ENCODE assay signal across 14 mouse cellular contexts in the genomic region with DNA sequence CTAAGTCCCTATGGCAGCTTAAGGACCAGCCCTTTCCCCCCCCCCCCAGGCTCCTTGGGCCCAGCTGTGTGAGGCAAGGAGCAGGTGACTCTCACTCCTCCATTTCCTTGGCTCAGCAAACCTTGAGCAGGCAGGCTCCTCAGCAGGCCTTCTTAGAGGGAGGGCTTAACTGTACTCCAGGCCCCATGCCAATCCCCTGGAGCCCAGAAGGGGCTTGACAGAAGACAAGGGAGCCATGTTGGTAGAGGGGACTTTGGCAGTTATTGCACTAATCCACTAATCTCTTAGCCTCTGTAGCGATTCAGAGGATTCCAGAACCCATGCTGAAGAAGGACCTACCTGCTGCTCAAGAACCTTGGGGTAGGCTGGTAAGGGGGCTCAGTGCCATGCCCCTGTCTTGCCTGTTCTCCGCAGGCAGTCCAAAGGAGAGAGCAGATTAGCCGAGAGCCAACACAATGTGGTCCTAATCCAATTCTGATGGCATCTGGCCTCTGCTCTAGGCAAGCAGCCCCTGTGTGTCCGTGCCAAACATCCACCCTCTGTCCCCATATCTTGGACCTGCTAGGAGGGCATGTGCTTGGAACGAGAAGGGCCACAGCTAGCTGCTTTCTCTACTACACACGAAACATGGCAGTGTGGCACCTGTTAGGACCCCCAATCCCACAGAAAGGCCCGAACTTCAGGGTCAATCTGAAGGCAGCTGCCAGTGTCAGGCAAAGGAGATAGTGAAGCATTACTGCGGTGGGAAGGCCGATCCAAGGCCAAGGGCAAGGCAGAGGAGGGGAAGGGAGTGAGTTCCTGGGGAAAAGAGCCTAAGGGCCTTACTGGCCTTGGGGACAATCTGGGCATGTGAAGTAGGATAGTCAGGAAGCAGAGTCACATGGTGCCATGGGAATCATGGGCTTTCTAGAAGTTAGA. TPM values are rescaled to one million over a fixed set of nuclear protein-coding genes. Genes with fewer than 3 reads are reported as not detected.
DNase-seq lines count a peak whose midpoint lies in the region; ATAC-seq and TF ChIP-seq lines count a peak whose summit lies in the region.
"Had no signal": no experiment of that assay in that cellular context is flagged by ENCODE, and none has a peak within 500 bp of the region (broad histone marks: within the 10 kb centered on the region; RNA-seq: fewer than 3 reads in every experiment).

No protein-coding gene starts in this region.

- H3K4me3 ChIP-seq in hindbrain, embryonic 15.5 days: no peak overlapping the region
- no peak overlapping the region for H3K4me3 ChIP-seq in hindbrain, embryonic 10.5 days
- H3K4me3 ChIP-seq in hindbrain, postnatal 0 days (ENCODE audit: low read length): no peak overlapping the region
- H3K4me3 ChIP-seq: erythroblast, embryonic 14.5 days had no signal

- H3K36me3 ChIP-seq in hindbrain, embryonic 15.5 days: no peaks in the 10 kb centered on the region
- no peaks in the 10 kb centered on the region for H3K36me3 ChIP-seq in hindbrain, embryonic 10.5 days
- H3K36me3 ChIP-seq in hindbrain, postnatal 0 days (ENCODE audit: insufficient read depth, low read length): no peaks in the 10 kb centered on the region

- no peaks in the 10 kb centered on the region for H3K9me3 ChIP-seq in hindbrain, embryonic 15.5 days
- no peaks in the 10 kb centered on the region for H3K9me3 ChIP-seq in hindbrain, embryonic 10.5 days
- no peaks in the 10 kb centered on the region for H3K9me3 ChIP-seq in hindbrain, postnatal 0 days (ENCODE audit: low read length)

- no peak overlapping the region for H3K4me2 ChIP-seq in hindbrain, embryonic 15.5 days
- H3K4me2 ChIP-seq in hindbrain, postnatal 0 days (ENCODE audit: low read depth, low read length): no peak overlapping the region

- no peak overlapping the region for H3K27ac ChIP-seq in hindbrain, embryonic 15.5 days (replicated peaks)
- H3K27ac ChIP-seq in hindbrain, embryonic 10.5 days: no peak overlapping the region
- H3K27ac ChIP-seq in hindbrain, postnatal 0 days: 0 out of 2 replicates have a peak overlapping the region, but pooled peaks have one; percentile 7
- H3K27ac ChIP-seq: liver, embryonic 14.5 days; macrophage had no signal

- DNase-seq in adrenal gland, adult 2 months: peak; percentile 30
- DNase-seq in adrenal gland, adult 18-20 months (ENCODE audit: low spot score in 2 of 2): no peak
- no peak for DNase-seq in hindbrain, embryonic 10.5 days (ENCODE audit: low spot score)
- peak; percentile 81 for DNase-seq in brain, embryonic 14.5 days (ENCODE audit: low read depth)
- peak; percentile 41 for DNase-seq in hindbrain, postnatal 0 days (ENCODE audit: low spot score)
- no peak for DNase-seq in urinary bladder, postnatal 25 days (ENCODE audit: low spot score)
- DNase-seq: heart, postnatal 36 days; layer of hippocampus, postnatal 36 days; thymus, adult 18-20 months had no signal

- no peak for TF ChIP-seq POLR2A in brain, embryonic 14.5 days (IDR thresholded peaks at IDR 0.05; ENCODE audit: borderline replicate concordance, extremely low read depth, insufficient read depth, insufficient read length, poor library complexity, severe bottlenecking)

- peak; percentile 67 for ATAC-seq in hindbrain, embryonic 15.5 days (ENCODE audit: low FRiP score, low read depth)
- ATAC-seq in hindbrain, postnatal 0 days: peak; percentile 33
- no peak for ATAC-seq in granulocyte monocyte progenitor cell, adult 5-6 weeks (replicated peaks; ENCODE audit: poor library complexity, severe bottlenecking)

- TF ChIP-seq CTCF in brain, embryonic 14.5 days (IDR thresholded peaks at IDR 0.05; ENCODE audit: borderline replicate concordance, extremely low read depth, insufficient read depth, insufficient read length): no peak
- TF ChIP-seq CTCF in hindbrain, postnatal 0 days (IDR thresholded peaks at IDR 0.05; ENCODE audit: low read depth): no peak

- H3K9ac ChIP-seq in hindbrain, embryonic 15.5 days: no peak overlapping the region
- no peak overlapping the region for H3K9ac ChIP-seq in hindbrain, postnatal 0 days (replicated peaks; ENCODE audit: low read length)
- H3K9ac ChIP-seq: liver, embryonic 14.5 days had no signal

- 81% methylated on average over 9 of the region's 9 CpGs for WGBS in hindbrain, embryonic 15.5 days
- WGBS in hindbrain, embryonic 10.5 days: 85% methylated on average over 9 of the region's 9 CpGs
- 72% methylated on average over 9 of the region's 9 CpGs for WGBS in hindbrain, postnatal 0 days

- H3K4me1 ChIP-seq in hindbrain, embryonic 15.5 days (replicated peaks): no peaks in the 10 kb centered on the region
- H3K4me1 ChIP-seq in hindbrain, embryonic 10.5 days (replicated peaks): no peaks in the 10 kb centered on the region
- no peaks in the 10 kb centered on the region for H3K4me1 ChIP-seq in hindbrain, postnatal 0 days (ENCODE audit: insufficient read depth, low read length)

- no peaks in the 10 kb centered on the region for H3K27me3 ChIP-seq in hindbrain, embryonic 15.5 days
- peaks cover 36% of the 10 kb centered on the region for H3K27me3 ChIP-seq in hindbrain, embryonic 10.5 days (ENCODE audit: insufficient read depth, poor library complexity, severe bottlenecking)
- H3K27me3 ChIP-seq in hindbrain, postnatal 0 days (ENCODE audit: insufficient read depth, low read length): no peaks in the 10 kb centered on the region

RNA-seq across cellular contexts. Expression of gene Atp2b3, which starts 22.6 kb away (rescaled TPM):
- 10 to 100 TPM; 38.2 to 42.3 TPM for total RNA-seq in adrenal gland, adult 2 months (2021)
- 24.9 and 29.0 TPM in 2 replicates for polyA plus RNA-seq in adrenal gland, adult 2 months (2012; rRNA removed)
- total RNA-seq in adrenal gland, adult 18-20 months (2021): 10 to 100 TPM; 42.1 to 52.8 TPM
- 6.6 and 8.6 TPM in 2 replicates for polyA plus RNA-seq in hindbrain, embryonic 15.5 days (2015; fragmentation: Nextera tagmentation; extraction: Ambion mirVana)
- 0.21 and 0.42 TPM in 2 replicates for polyA plus RNA-seq in hindbrain, embryonic 10.5 days (2016; fragmentation: Nextera tagmentation; extraction: Ambion mirVana)
- 7.9 and 13.7 TPM in 2 replicates for polyA plus RNA-seq in brain, embryonic 14.5 days (2012; rRNA removed)
- 40.9 and 44.0 TPM in 2 replicates for total RNA-seq in hindbrain, postnatal 0 days (2014; rRNA removed)
- 8.1 and 8.2 TPM in 2 replicates for polyA plus RNA-seq in hindbrain, postnatal 0 days (2015; fragmentation: Nextera tagmentation; extraction: Ambion mirVana)
- total RNA-seq in granulocyte monocyte progenitor cell, adult 5-6 weeks (2014; fragmentation: Nextera tagmentation): not detected in 2 replicates
- total RNA-seq in granulocyte monocyte progenitor cell, adult 5-6 weeks (2017): not detected in 2 replicates
- polyA plus RNA-seq: erythroblast, embryonic 14.5 days; liver, embryonic 14.5 days had no signal

RNA-seq across cellular contexts. Expression of gene Bgn, which starts 42.1 kb away (rescaled TPM):
- 100 to 1,000 TPM; 290 to 364 TPM for total RNA-seq in adrenal gland, adult 2 months (2021)
- 197 and 251 TPM in 2 replicates for polyA plus RNA-seq in adrenal gland, adult 2 months (2012; rRNA removed)
- 100 to 1,000 TPM; 221 to 292 TPM for total RNA-seq in adrenal gland, adult 18-20 months (2021)
- 24.3 and 25.8 TPM in 2 replicates for polyA plus RNA-seq in hindbrain, embryonic 15.5 days (2015; fragmentation: Nextera tagmentation; extraction: Ambion mirVana)
- 17.0 and 24.3 TPM in 2 replicates for polyA plus RNA-seq in hindbrain, embryonic 10.5 days (2016; fragmentation: Nextera tagmentation; extraction: Ambion mirVana)
- polyA plus RNA-seq in brain, embryonic 14.5 days (2012; rRNA removed): 39.3 and 83.1 TPM in 2 replicates
- total RNA-seq in hindbrain, postnatal 0 days (2014; rRNA removed): 51.9 and 68.9 TPM in 2 replicates
- polyA plus RNA-seq in hindbrain, postnatal 0 days (2015; fragmentation: Nextera tagmentation; extraction: Ambion mirVana): 17.9 and 23.7 TPM in 2 replicates
- total RNA-seq in granulocyte monocyte progenitor cell, adult 5-6 weeks (2014; fragmentation: Nextera tagmentation): not detected in 2 replicates
- total RNA-seq in granulocyte monocyte progenitor cell, adult 5-6 weeks (2017): not detected in 2 replicates

Comparison
In these comparisons a context has a peak if more than half of its experiments do, and no peak if none do; other contexts are left out.
1. DNase-seq: peak in adrenal gland, adult 2 months (single experiment), brain, embryonic 14.5 days (single experiment) and hindbrain, postnatal 0 days (single experiment); none in adrenal gland, adult 18-20 months (0 of 2), hindbrain, embryonic 10.5 days (single experiment) and urinary bladder, postnatal 25 days (single experiment).